Mouse (Mus musculus) liver, adult 2 months (tissue): ENCODE measurements around the gene Ddx52.

Source experiments
- CTCF ChIP-seq: fragments of 200-500 bp; IDR thresholded peaks from 2 replicates; pipeline ENCODE4 v1.5.1; 2011; ENCODE audit warnings: low read depth, low read length, control low read depth
- POLR2A ChIP-seq: fragments of 200-500 bp; IDR thresholded peaks from 2 replicates; pipeline ENCODE4 v1.6.1; 2011; ENCODE audit warnings: low read length, control low read depth; ENCODE audit not compliant: insufficient read depth; ENCODE audit errors: extremely low read depth

GRCm38 (mm10) chr11:83975488-83975887 is 33.6 kb downstream of the Ddx52 start:
- TF ChIP-seq CTCF (no peak), POLR2A (no peak)
